Mouse (Mus musculus): ENCODE data around the gene Pkhd1.

GRCm38 (mm10) chr1:20301631-20302030 lies 316.2 kb downstream of the Pkhd1 start:
- TF ChIP-seq CTCF (IDR thresholded peaks at IDR 0.05) (no peak), EP300 (IDR thresholded peaks at IDR 0.05) (no peak)

Data from lung, postnatal 0 days (tissue).